Mouse (Mus musculus): Measurements from ENCODE around the gene Morn1. TPM values are rescaled to one million over a fixed set of nuclear protein-coding genes. Genes with fewer than 3 reads are reported as not detected.
"Not testable (repeated sequence)": the region's sequence is repeated elsewhere in the genome, so short reads cannot be mapped to it uniquely, and the experiment has no call there.

Morn1 gene
- total RNA-seq, 2 experiments from 2014 or later = 0.47 to 3.6 TPM

GRCm38 (mm10) chr4:155076677-155077076 is 9.7 kb upstream of the Morn1 start:
- ATAC-seq (replicated peaks; ENCODE audit: poor library complexity) = no peak

GRCm38 (mm10) chr4:155078808-155079207 is 7.6 kb upstream of the Morn1 start:
- ATAC-seq (replicated peaks; ENCODE audit: poor library complexity) = not testable (repeated sequence)

GRCm38 (mm10) chr4:155079666-155080065 is 6.7 kb upstream of the Morn1 start:
- no peak for ATAC-seq (replicated peaks; ENCODE audit: poor library complexity)

- no peak for ATAC-seq (replicated peaks; ENCODE audit: poor library complexity)
These were observed 2.8 kb upstream of the Morn1 start for GRCm38 (mm10) chr4:155083553-155083952.

- no peak for ATAC-seq (replicated peaks; ENCODE audit: poor library complexity)
These were observed 2.0 kb upstream of the Morn1 start for GRCm38 (mm10) chr4:155084351-155084750.

- peak; percentile 10 for ATAC-seq (replicated peaks; ENCODE audit: poor library complexity)
These were observed 920 bp upstream of the Morn1 start for GRCm38 (mm10) chr4:155085206-155086107.

- no peak for ATAC-seq (replicated peaks; ENCODE audit: poor library complexity)
These were observed 2.9 kb downstream of the Morn1 start for GRCm38 (mm10) chr4:155089241-155089640.

- ATAC-seq (replicated peaks; ENCODE audit: poor library complexity) = no peak
These were observed 3.8 kb downstream of the Morn1 start for GRCm38 (mm10) chr4:155090147-155090546.

GRCm38 (mm10) chr4:155090688-155091449 is 4.5 kb downstream of the Morn1 start:
- ATAC-seq (replicated peaks; ENCODE audit: poor library complexity) = no peak

GRCm38 (mm10) chr4:155092718-155093430 is 6.5 kb downstream of the Morn1 start:
- ATAC-seq (replicated peaks; ENCODE audit: poor library complexity) = no peak

GRCm38 (mm10) chr4:155093431-155094149 is 7.2 kb downstream of the Morn1 start:
- no peak for ATAC-seq (replicated peaks; ENCODE audit: poor library complexity)

GRCm38 (mm10) chr4:155094565-155094964 is 8.2 kb downstream of the Morn1 start:
- ATAC-seq (replicated peaks; ENCODE audit: poor library complexity) = peak; percentile 72

GRCm38 (mm10) chr4:155095238-155095900 is 9.0 kb downstream of the Morn1 start:
- ATAC-seq (replicated peaks; ENCODE audit: poor library complexity) = peak; percentile 94

GRCm38 (mm10) chr4:155095967-155096366 is 9.6 kb downstream of the Morn1 start:
- ATAC-seq (replicated peaks; ENCODE audit: poor library complexity) = no peak

- no peak for ATAC-seq (replicated peaks; ENCODE audit: poor library complexity)
These were observed 11.1 kb downstream of the Morn1 start for GRCm38 (mm10) chr4:155097452-155097851.

GRCm38 (mm10) chr4:155098572-155098971 is 12.2 kb downstream of the Morn1 start:
- ATAC-seq (replicated peaks; ENCODE audit: poor library complexity) = no peak

GRCm38 (mm10) chr4:155107886-155108285 is 21.5 kb downstream of the Morn1 start:
- peak; percentile 87 for ATAC-seq (replicated peaks; ENCODE audit: poor library complexity)

- ATAC-seq (replicated peaks; ENCODE audit: poor library complexity) = no peak
These were observed 23.1 kb downstream of the Morn1 start for GRCm38 (mm10) chr4:155109471-155109870.

GRCm38 (mm10) chr4:155113766-155114410 is 27.5 kb downstream of the Morn1 start:
- ATAC-seq (replicated peaks; ENCODE audit: poor library complexity) = no peak
